Mouse (Mus musculus): ENCODE results near the gene Cntd1. TPM values are rescaled to one million over a fixed set of nuclear protein-coding genes. Genes with fewer than 3 reads are reported as not detected.
"Not testable (repeated sequence)": the region's sequence is repeated elsewhere in the genome, so short reads cannot be mapped to it uniquely, and the experiment has no call there.

The Cntd1 gene
- total RNA-seq, 2 experiments from 2014 or later: 0.21 to 0.27 TPM

DNA sequence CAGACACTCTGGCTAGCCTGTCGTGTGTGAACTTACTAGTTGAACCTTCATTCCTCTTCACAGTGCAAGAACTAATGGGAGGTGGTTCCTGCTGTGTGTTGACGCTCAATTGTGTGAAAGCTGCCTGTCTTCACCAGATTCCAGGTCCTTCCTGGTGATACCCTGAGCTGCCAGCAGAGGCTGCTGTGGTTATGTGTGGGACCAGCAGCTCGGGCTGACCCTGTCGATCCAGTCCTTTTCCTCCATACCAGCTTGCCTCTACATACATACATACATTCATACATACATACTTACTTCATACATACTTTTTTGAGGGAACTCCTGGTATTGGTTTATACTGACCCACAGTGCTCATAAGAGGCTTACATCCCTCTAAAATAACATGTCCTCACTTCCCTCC is 44.8 kb downstream of the Cntd1 start:
- DNase-seq (ENCODE audit: low spot score in 2 of 2): peak; percentile 70 to 75
- intact Hi-C loops (cut with DNase I): loop anchor here (1.0 kb wide), 1 partner anchor 72 kb away; no protein-coding TSS in a partner anchor

DNA sequence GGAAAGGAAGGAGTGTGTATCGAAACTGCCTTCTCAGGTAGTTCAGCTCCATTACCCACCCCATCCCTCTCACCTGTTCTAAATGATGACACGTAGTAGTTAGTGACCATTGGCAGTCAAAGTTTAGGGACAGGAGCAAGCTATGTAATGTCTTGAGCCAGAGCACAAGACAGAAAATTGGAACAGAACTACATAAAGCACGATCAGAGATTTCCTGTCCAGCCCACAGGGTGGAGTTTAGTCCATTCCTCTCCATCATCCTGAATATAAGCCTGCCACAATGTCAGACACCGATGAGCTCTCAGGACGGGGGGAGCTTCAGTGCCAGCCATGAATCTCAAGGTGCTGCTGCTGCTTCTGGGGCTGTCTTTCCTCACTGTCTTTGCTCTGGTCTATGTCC is 46.0 kb downstream of the Cntd1 start, which contains the start of gene Aoc2:
Aoc2 (plus strand) TSS at position 301 of the 400 bp plus-strand sequence.
- intact Hi-C loops (cut with DNase I): no loop called here
- DNase-seq (ENCODE audit: low spot score in 2 of 2): no peak

DNA sequence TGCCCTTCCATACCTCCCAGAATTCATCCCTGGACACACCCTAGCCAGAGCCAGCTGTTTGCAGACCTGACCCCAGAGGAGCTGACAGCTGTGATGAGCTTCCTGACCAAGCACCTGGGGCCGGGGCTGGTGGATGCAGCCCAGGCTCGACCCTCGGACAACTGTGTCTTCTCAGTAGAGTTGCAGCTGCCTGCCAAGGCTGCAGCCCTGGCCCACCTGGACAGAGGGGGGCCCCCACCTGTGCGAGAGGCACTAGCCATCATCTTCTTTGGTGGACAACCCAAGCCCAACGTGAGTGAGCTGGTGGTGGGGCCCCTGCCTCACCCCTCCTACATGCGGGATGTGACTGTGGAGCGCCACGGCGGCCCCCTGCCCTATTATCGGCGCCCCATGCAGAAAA is 46.4 kb downstream of the Cntd1 start:
- intact Hi-C loops (cut with DNase I): not testable (repeated sequence)

DNA sequence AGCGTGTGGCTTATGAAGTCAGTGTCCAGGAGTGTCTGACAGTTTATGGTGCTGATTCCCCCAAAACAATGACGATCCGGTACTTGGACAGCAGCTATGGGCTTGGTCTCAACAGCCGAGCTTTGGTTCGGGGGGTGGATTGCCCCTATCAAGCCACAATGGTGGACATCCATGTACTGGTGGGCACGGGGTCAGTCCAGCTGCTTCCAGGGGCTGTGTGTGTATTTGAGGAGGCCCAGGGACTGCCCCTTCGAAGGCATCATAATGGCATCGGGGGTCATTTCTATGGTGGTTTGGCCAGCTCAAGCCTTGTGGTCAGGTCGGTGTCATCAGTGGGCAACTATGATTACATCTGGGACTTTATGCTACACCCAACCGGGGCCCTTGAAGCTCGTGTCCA is 47.3 kb downstream of the Cntd1 start:
- intact Hi-C loops (cut with DNase I): no loop called here
- no peak for DNase-seq (ENCODE audit: low spot score in 2 of 2)

More for the DNA sequence above, 46.4 kb downstream of the Cntd1 start:
- DNase-seq (ENCODE audit: low spot score in 2 of 2): not testable (repeated sequence)

DNA sequence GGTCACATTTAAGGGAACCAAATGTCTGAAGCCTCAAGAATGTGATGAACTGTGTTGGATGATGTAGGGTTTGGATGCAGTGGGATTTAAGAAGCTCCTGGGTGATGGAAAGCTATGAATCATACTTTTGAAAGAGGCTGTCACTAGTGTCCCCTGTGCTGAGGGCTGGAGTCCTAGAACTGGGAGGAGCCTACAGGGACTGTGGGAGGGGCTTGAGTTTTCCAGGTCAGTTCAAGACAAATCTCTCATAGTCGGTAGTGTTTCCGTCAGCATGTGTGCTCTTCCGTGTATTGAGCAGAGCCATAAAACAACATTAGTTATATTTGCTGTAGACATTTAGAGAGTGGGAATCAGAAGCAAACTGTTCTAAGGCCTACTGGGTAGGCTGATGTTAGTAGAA is 48.5 kb downstream of the Cntd1 start:
- no peak for DNase-seq (ENCODE audit: low spot score in 2 of 2)
- intact Hi-C loops (cut with DNase I): no loop called here

DNA sequence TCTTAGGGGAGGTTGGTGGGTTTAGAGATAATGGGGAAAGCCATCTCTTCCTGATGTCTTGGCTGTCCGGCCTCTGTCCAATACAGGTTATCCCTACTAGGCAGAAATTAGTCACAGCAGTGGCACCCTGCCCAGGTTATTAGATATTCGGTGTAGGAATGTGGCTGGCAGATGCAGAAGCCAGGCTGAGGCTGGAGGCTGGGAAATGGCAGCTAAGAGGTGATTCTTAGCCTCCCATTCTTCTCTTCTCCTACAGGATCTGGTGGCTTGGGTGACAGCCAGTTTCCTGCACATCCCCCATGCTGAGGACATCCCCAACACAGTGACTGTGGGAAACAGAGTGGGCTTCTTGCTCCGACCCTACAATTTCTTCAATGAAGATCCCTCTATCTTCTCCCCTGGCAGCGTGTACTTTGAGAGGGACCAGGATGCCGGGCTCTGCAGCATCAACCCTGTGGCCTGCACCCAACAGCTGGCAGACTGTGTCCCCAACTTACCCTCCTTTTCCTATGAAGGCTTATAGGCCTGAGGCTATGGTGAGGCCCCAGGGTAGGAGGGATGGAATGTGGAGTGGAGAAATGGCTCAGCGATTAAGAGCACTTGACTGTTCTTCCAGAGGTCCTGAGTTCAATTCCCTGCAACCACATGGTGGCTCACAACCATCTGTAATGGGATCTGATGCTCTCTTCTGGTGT is 50.3 kb downstream of the Cntd1 start:
- intact Hi-C loops (cut with DNase I): no loop called here
- DNase-seq (ENCODE audit: low spot score in 2 of 2): peak; percentile 20 to 62

DNA sequence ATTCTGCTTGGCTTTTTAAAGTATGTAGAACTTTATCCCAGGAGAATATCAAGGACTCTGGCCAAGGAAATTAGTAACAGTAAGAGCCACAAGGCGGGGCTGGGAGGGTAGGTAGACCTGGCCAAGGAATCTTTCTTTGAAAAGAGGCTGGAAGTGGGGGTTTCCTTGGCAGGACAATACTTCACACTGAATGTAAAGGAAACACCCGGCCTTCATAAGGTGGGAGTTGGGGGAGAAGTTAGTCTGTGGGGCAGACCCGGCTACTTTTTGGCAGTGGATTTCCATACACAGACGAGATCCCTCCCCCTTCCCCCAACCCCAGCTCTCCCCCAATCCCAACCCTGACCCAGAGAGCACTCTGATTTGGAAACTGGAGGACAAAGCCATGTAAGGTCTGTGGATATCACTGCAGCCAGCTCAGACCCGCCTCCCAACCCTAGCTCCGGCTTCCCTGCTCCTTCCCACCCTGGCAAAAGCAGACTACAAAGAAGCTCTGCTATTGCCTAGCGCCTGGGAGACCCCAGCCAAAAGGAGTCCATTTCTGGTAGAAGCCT is 51.6 kb downstream of the Cntd1 start, which contains the start of gene Aoc3:
Aoc3 (plus strand) TSS at position 235 of the 554 bp plus-strand sequence.
- intact Hi-C loops (cut with DNase I): no loop called here
- no peak for DNase-seq (ENCODE audit: low spot score in 2 of 2)

DNA sequence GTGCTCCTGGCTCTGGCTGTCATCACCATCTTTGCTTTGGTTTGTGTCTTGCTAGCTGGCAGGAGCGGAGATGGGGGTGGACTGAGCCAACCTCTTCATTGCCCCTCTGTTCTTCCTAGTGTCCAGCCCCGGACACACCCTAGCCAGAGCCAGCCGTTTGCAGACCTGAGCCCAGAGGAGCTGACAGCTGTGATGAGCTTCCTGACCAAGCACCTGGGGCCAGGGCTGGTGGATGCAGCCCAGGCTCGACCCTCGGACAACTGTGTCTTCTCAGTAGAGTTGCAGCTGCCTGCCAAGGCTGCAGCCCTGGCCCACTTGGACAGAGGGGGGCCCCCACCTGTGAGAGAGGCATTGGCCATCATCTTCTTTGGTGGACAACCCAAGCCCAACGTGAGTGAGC is 52.1 kb downstream of the Cntd1 start:
- DNase-seq (ENCODE audit: low spot score in 2 of 2); intact Hi-C loops (cut with DNase I): not testable (repeated sequence)

DNA sequence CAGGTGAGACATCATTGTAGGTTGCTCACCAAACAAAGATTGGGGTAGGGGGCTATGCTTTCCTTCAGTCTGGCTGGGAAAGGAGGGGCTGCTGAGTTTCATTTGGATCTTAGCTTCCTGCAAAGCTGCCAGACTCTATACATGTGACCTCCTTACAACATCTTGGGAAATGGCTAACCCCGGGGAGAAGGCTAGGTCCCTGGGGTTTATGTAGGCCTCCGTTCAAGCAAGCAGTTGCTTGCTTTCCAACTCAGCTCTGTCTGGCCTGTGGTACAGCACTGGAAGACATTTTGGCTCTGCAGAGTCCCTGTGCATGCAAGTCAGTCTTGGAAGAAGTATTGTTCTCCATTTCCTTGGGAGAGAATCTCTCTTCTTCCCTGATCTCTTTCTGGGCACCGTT is 53.7 kb downstream of the Cntd1 start:
- intact Hi-C loops (cut with DNase I): no loop called here
- DNase-seq (ENCODE audit: low spot score in 2 of 2): no peak

DNA sequence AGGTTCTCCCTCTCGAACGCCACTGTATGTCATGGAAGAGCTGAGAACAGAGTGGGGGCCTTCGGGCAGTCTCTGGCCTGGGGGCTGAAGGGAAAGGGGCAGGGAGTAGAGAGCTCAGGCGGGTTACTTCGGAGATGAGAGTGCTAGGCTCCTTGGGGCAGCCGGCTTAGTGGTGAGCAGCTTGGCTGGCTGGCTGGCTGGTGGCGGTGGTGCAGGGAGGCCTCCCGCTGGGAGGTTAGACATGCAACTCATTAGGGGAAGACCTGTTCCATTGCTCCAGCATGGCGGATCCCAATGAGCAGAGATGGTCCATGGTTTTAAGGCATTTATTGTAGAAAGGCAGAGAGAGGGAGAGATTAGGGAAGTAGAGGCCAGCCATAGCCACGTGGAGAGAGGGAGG is 55.2 kb downstream of the Cntd1 start:
- intact Hi-C loops (cut with DNase I): no loop called here
- DNase-seq (ENCODE audit: low spot score in 2 of 2): no peak

DNA sequence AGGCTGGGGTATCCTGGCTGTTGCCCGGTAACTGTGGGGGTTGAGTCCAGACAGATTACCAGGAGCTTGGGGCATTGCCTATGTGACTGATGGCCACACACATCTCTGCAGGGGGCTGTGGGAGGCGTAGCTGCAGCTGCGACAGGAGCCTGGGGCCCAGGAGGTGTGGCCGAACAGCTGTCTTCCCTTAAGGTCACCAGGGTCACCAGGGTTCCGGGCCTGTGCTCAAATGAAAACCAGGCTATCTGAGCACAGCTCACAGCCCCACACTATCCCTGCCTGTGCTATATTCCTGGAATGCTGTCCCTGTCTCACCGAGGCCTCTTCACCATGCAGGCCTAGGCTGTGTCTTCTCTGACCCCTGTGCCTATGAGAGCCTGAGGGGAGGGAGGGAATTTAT is 55.7 kb downstream of the Cntd1 start:
- intact Hi-C loops (cut with DNase I): no loop called here
- no peak for DNase-seq (ENCODE audit: low spot score in 2 of 2)

DNA sequence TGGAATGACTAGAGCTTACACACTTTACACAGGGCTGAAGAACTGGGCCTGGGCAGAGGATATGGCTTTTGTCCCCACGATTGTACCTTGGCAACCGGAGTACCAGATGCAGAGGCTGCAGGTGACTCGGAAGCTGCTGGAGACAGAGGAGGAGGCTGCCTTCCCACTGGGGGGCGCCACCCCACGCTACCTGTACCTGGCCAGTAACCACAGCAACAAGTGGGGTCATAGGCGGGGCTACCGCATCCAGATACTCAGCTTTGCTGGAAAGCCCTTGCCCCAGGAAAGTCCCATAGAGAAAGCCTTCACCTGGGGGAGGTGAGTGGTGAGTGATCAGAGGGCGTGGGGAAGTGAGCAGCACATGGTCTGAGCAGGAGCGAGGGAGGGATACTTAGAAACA is 56.9 kb downstream of the Cntd1 start:
- no peak for DNase-seq (ENCODE audit: low spot score in 2 of 2)
- intact Hi-C loops (cut with DNase I): loop anchor here (5.0 kb wide), 1 partner anchor 57 kb away; no protein-coding TSS in a partner anchor

DNA sequence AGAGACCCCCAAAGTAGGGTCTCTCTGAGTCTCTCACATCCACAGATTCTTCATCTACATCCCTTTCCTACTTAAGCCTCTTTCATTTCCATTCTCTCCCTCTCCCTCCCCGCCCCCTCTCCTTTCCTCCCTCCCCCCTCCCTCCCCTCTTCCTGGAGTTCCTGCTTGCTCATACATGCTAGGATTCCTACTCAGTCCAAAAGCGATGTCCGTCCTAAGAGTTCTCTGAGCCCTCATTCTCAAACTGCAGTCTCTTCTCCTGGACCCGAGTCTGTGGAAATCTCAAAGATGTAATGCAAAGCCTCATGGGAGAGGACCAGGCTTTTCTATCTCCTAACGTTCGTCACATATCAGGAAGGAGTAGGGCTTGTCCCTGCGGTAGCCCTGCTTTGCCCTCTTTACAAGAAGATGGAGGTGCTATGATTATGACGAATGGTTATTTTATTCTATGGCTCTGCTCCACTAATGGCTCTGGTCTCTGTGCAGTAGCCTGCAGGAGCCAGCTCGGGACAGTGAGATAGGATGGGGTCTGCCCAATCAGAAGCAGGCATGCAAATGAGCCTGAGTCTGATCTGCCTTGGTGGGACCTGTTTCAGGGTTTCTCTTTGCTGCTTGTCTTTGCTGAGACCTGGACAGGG is 59.4 kb downstream of the Cntd1 start:
- intact Hi-C loops (cut with DNase I): loop anchor here (5.0 kb wide), 1 partner anchor 54 kb away; no protein-coding TSS in a partner anchor
- DNase-seq (ENCODE audit: low spot score in 2 of 2): no peak

Other genes starting within 250 kb of the Cntd1 start
- 1 to 10 TPM; 7.6 to 8.3 TPM for gene Naglu, start 209.0 kb upstream of the Cntd1 start, total RNA-seq (2021)
- gene Hsd17b1, start 200.6 kb upstream of the Cntd1 start, total RNA-seq (2021): 1 to 10 TPM; 1.2 to 1.4 TPM
- gene Coasy, start 196.4 kb upstream of the Cntd1 start, total RNA-seq (2021): 10 to 100 TPM; 26.0 to 28.5 TPM
- 10 to 100 TPM; 47.1 to 53.0 TPM for gene Mlx, start 191.7 kb upstream of the Cntd1 start, total RNA-seq (2021)
- 1 to 10 TPM; 3.6 to 3.9 TPM for gene Psmc3ip, start 183.6 kb upstream of the Cntd1 start, total RNA-seq (2021)
- 10 to 100 TPM; 56.2 to 56.7 TPM for gene Retreg3, start 159.1 kb upstream of the Cntd1 start, total RNA-seq (2021)
- gene Tubg1, start 159.1 kb upstream of the Cntd1 start, total RNA-seq (2021): 10 to 100 TPM; 44.9 to 46.6 TPM
- 10 to 100 TPM; 47.5 to 48.6 TPM for gene Tubg2, start 123.1 kb upstream of the Cntd1 start, total RNA-seq (2021)
- gene Cntnap1, start 108.5 kb upstream of the Cntd1 start, total RNA-seq (2021): 100 to 1,000 TPM; 153 to 170 TPM
- gene Plekhh3, start 107.7 kb upstream of the Cntd1 start, total RNA-seq (2021): 10 to 100 TPM in 1 of 2 experiments, 1 to 10 TPM in 1; 8.8 to 11.5 TPM
- under 1 TPM; 0.18 to 0.28 TPM for gene Ccr10, start 103.6 kb upstream of the Cntd1 start, total RNA-seq (2021)
- 10 to 100 TPM; 42.8 to 48.5 TPM for gene Ezh1, start 52.5 kb upstream of the Cntd1 start, total RNA-seq (2021)
- 10 to 100 TPM; 39.9 to 44.5 TPM for gene Ramp2, start 33.0 kb upstream of the Cntd1 start, total RNA-seq (2021)
- 10 to 100 TPM; 62.4 to 65.7 TPM for gene Vps25, start 25.3 kb upstream of the Cntd1 start, total RNA-seq (2021)
- 1 to 10 TPM; 2.2 to 7.9 TPM for gene Wnk4, start 18.4 kb upstream of the Cntd1 start, total RNA-seq (2021)
- 10 to 100 TPM; 95.3 to 98.8 TPM for gene Coa3, start 102 bp downstream of the Cntd1 start, total RNA-seq (2021)
- 100 to 1,000 TPM; 213 to 229 TPM for gene Becn1, start 23.3 kb downstream of the Cntd1 start, total RNA-seq (2021)
- 100 to 1,000 TPM; 114 to 116 TPM for gene Psme3, start 37.2 kb downstream of the Cntd1 start, total RNA-seq (2021)
- 1 to 10 TPM; 4.8 to 7.4 TPM for gene Aoc2, start 46.1 kb downstream of the Cntd1 start, total RNA-seq (2021)
- gene Aoc3, start 51.6 kb downstream of the Cntd1 start, total RNA-seq (2021): under 1 TPM; 0.69 to 0.73 TPM
- under 1 TPM in 1 of 2 experiments, not detected in 1; 0.14 TPM for gene G6pc, start 88.5 kb downstream of the Cntd1 start, total RNA-seq (2021)
- gene Aarsd1, start 138.6 kb downstream of the Cntd1 start, total RNA-seq (2021): 10 to 100 TPM; 38.7 to 40.1 TPM
- 1 to 10 TPM; 5.9 to 6.6 TPM for gene Gm27029, start 145.8 kb downstream of the Cntd1 start, total RNA-seq (2021)
- 10 to 100 TPM; 35.6 to 37.0 TPM for gene Rundc1, start 146.1 kb downstream of the Cntd1 start, total RNA-seq (2021)
- 1 to 10 TPM; 4.0 to 6.0 TPM for gene Ptges3l, start 146.3 kb downstream of the Cntd1 start, total RNA-seq (2021)
- gene Rpl27, start 163.3 kb downstream of the Cntd1 start, total RNA-seq (2021): 10 to 100 TPM; 32.5 to 37.0 TPM
- gene Ifi35, start 169.4 kb downstream of the Cntd1 start, total RNA-seq (2021): 1 to 10 TPM; 2.0 to 2.4 TPM
- gene Rnd2, start 186.0 kb downstream of the Cntd1 start, total RNA-seq (2021): 100 to 1,000 TPM; 149 to 175 TPM
- gene Vat1, start 187.2 kb downstream of the Cntd1 start, total RNA-seq (2021): 10 to 100 TPM; 36.7 to 39.9 TPM